Mouse (Mus musculus) retina, postnatal 1 day (tissue): ENCODE results near the gene Aplp2.
A peak's percentile ranks its signal among the peaks of the same experiment; 100 is the strongest.

Source experiments
- DNase-seq: peaks from one replicate; pipeline ENCODE4 v3.0.0-alpha.2; 2012

Gene Aplp2

GRCm38 (mm10) chr9:31211690-31212499 lies at the start of gene Aplp2:
Gene Aplp2, minus strand, starts transcription at chr9:31211815.
- peak; percentile 100 for DNase-seq

- no peak for DNase-seq
These were observed 48.6 kb upstream of the Aplp2 start for GRCm38 (mm10) chr9:31260219-31260618.

GRCm38 (mm10) chr9:31258237-31258636 lies 46.6 kb upstream of the Aplp2 start:
- no peak for DNase-seq

GRCm38 (mm10) chr9:31255953-31256352 lies 44.3 kb upstream of the Aplp2 start:
- DNase-seq, result no peak

- no peak for DNase-seq
These were observed 43.0 kb upstream of the Aplp2 start for GRCm38 (mm10) chr9:31254697-31255004.

- no peak for DNase-seq
These were observed 42.5 kb upstream of the Aplp2 start for GRCm38 (mm10) chr9:31253866-31254696.

- no peak for DNase-seq
These were observed 41.7 kb upstream of the Aplp2 start for GRCm38 (mm10) chr9:31253311-31253734.

GRCm38 (mm10) chr9:31252182-31252799 lies 40.7 kb upstream of the Aplp2 start:
- DNase-seq, result no peak

- no peak for DNase-seq
These were observed 36.0 kb upstream of the Aplp2 start for GRCm38 (mm10) chr9:31247447-31248220.

GRCm38 (mm10) chr9:31246421-31246820 lies 34.8 kb upstream of the Aplp2 start:
- DNase-seq, result no peak

GRCm38 (mm10) chr9:31245006-31245405 lies 33.4 kb upstream of the Aplp2 start:
- DNase-seq, result no peak

GRCm38 (mm10) chr9:31243939-31244333 lies 32.3 kb upstream of the Aplp2 start:
- no peak for DNase-seq

GRCm38 (mm10) chr9:31243306-31243938 lies 31.8 kb upstream of the Aplp2 start:
- DNase-seq, result no peak

- no peak for DNase-seq
These were observed 29.6 kb upstream of the Aplp2 start for GRCm38 (mm10) chr9:31241208-31241699.

- no peak for DNase-seq
These were observed 29.1 kb upstream of the Aplp2 start for GRCm38 (mm10) chr9:31240522-31241207.

- no peak for DNase-seq
These were observed 27.9 kb upstream of the Aplp2 start for GRCm38 (mm10) chr9:31239551-31239950.

- no peak for DNase-seq
These were observed 26.9 kb upstream of the Aplp2 start for GRCm38 (mm10) chr9:31238526-31238925.

GRCm38 (mm10) chr9:31236079-31236478 lies 24.5 kb upstream of the Aplp2 start:
- DNase-seq, result no peak

GRCm38 (mm10) chr9:31235489-31235888 lies 23.9 kb upstream of the Aplp2 start:
- DNase-seq, result no peak

- no peak for DNase-seq
These were observed 23.4 kb upstream of the Aplp2 start for GRCm38 (mm10) chr9:31235030-31235429.

- no peak for DNase-seq
These were observed 14.9 kb upstream of the Aplp2 start for GRCm38 (mm10) chr9:31226541-31226940.

GRCm38 (mm10) chr9:31225808-31226207 lies 14.2 kb upstream of the Aplp2 start:
- DNase-seq, result no peak
